Mouse (Mus musculus): ENCODE measurements around the gene Gdap2. TPM values are rescaled to one million over a fixed set of nuclear protein-coding genes. Genes with fewer than 3 reads are reported as not detected.

Gdap2 gene
- total and polyA plus RNA-seq, 2 experiments, result 21.9 to 24.2 TPM

DNA sequence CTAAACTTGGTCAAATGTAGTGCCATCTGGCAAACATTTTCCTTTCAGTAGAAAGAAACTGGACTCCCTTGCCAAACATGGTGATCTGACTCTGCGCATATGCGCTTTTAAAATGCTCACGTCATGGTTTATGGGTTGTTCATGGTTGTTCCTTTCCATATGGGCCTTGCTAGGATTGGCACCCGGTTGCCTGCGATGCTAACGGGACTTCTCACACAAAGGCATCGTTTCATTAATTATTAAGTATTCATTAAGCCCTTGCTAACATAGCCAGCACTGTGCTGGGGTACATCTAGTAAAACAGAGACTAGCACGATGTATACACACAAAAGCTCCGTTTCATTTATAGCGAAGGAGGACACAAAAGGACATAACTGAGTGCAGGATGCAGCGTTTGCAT is 27.7 kb downstream of the Gdap2 start:
- Histone ChIP-seq H3K4me1 (ENCODE audit: control insufficient read depth, insufficient read depth, low read length) (no peaks in the 10 kb centered on the region), H3K36me3 (ENCODE audit: control insufficient read depth, insufficient read depth, low read length) (peaks cover 67% of the 10 kb centered on the region), H3K4me3 (ENCODE audit: insufficient read depth, low read depth, low read length) (no peak overlapping the region), H3K79me2 (ENCODE audit: control insufficient read depth, insufficient read depth, low read length) (no peaks in the 10 kb centered on the region), H3K9ac (ENCODE audit: low read depth, low read length) (no peak overlapping the region), H3K27ac (replicated peaks; ENCODE audit: insufficient read depth, low read depth, low read length) (no peak overlapping the region), H3K27me3 (ENCODE audit: control insufficient read depth, insufficient read depth, low read length) (no peaks in the 10 kb centered on the region)
- no peak for DNase-seq (ENCODE audit: extremely low read depth, low read depth, low spot score)
- no peak for TF ChIP-seq CTCF (IDR thresholded peaks at IDR 0.05; ENCODE audit: low read depth, low read length)
- no peak for TF ChIP-seq POLR2A (IDR thresholded peaks at IDR 0.05; ENCODE audit: extremely low read depth, insufficient read depth, low read length)
- WGBS, result 89% methylated on average over 11 of the region's 11 CpGs

DNA sequence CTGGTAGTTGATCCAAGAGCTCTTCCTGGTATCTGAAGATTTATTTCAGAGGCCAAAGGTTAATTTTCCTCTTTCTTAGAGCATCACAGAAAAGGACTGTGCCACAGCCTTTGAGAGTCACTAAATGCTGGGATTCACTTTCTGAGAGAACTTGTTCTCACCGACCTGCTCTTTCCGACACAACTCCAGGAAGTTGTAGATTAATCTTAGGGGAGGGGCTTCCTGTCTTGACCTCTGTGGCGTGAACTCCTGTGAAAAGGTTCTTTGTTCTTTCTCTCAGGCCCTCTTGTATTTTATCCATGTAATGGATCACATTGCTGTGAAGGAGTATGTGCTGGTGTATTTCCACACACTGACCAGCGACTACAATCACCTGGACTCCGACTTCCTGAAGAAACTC is 32.0 kb downstream of the Gdap2 start:
- H3K79me2 ChIP-seq (ENCODE audit: control insufficient read depth, insufficient read depth, low read length), result no peaks in the 10 kb centered on the region

DNA sequence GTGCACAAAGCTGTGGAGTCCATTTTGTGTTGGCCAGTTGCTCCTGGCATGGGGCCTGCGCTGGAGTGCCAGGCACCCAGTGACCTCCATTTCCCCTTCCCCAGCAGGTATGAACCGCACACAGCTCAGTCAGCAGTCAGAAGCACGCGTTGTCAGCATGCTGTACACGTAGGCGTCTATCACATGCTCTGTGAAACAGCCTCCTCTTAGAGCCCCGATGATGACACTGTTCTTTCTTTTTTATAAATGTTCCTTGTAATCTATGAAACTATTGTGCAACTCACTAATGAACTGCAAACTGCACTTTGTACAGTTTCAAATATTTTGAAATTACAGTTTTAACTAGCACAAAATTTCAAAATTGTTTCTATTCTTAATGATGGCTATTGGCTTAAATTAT is 39.4 kb downstream of the Gdap2 start:
- Histone ChIP-seq H3K79me2 (ENCODE audit: control insufficient read depth, insufficient read depth, low read length) (no peaks in the 10 kb centered on the region), H3K9ac (ENCODE audit: low read depth, low read length) (no peak overlapping the region), H3K27me3 (ENCODE audit: control insufficient read depth, insufficient read depth, low read length) (no peaks in the 10 kb centered on the region), H3K4me3 (ENCODE audit: insufficient read depth, low read depth, low read length) (no peak overlapping the region), H3K27ac (replicated peaks; ENCODE audit: insufficient read depth, low read depth, low read length) (no peak overlapping the region; the same call in 1 of the 2 replicates), H3K36me3 (ENCODE audit: control insufficient read depth, insufficient read depth, low read length) (peaks cover 66% of the 10 kb centered on the region), H3K4me1 (ENCODE audit: control insufficient read depth, insufficient read depth, low read length) (peaks cover 10% of the 10 kb centered on the region)
- no peak for TF ChIP-seq CTCF (IDR thresholded peaks at IDR 0.05; ENCODE audit: low read depth, low read length)
- TF ChIP-seq POLR2A (IDR thresholded peaks at IDR 0.05; ENCODE audit: extremely low read depth, insufficient read depth, low read length), result no peak
- WGBS, result 25% methylated on average over 7 of the region's 7 CpGs
- DNase-seq (ENCODE audit: extremely low read depth, low read depth, low spot score), result peak; percentile 99

More for the DNA sequence above, 32.0 kb downstream of the Gdap2 start:
- TF ChIP-seq POLR2A (IDR thresholded peaks at IDR 0.05; ENCODE audit: extremely low read depth, insufficient read depth, low read length), result no peak
- TF ChIP-seq CTCF (IDR thresholded peaks at IDR 0.05; ENCODE audit: low read depth, low read length), result no peak
- H3K4me3 ChIP-seq (ENCODE audit: insufficient read depth, low read depth, low read length), result no peak overlapping the region
- DNase-seq (ENCODE audit: extremely low read depth, low read depth, low spot score), result no peak
- no peak overlapping the region for H3K9ac ChIP-seq (ENCODE audit: low read depth, low read length)
- H3K4me1 ChIP-seq (ENCODE audit: control insufficient read depth, insufficient read depth, low read length), result no peaks in the 10 kb centered on the region
- 73% methylated on average over 5 of the region's 5 CpGs for WGBS
- no peak overlapping the region for H3K27ac ChIP-seq (replicated peaks; ENCODE audit: insufficient read depth, low read depth, low read length)
- peaks cover 75% of the 10 kb centered on the region for H3K36me3 ChIP-seq (ENCODE audit: control insufficient read depth, insufficient read depth, low read length)
- H3K27me3 ChIP-seq (ENCODE audit: control insufficient read depth, insufficient read depth, low read length), result no peaks in the 10 kb centered on the region

DNA sequence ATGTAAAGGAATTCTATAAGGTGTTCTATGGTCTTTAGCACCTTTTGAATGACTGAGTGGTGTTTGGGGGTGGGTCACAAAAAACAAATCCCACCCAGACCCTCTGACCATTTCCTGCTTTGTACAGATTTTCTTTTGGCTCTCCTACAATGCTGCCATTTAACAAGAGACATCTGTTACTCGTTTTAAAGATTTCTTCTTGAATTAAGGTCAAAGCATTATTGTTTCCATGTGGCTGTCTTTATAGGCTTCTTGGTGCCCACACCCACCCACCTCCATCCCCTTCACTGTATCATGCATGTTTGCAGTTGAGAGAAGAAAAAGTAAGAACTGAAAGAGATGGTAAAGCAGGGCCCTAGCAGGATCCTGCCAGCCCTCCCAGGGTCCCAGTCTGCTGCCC is 44.8 kb downstream of the Gdap2 start:
- WGBS, result 63% methylated on average over 1 of the region's 1 CpGs
- Histone ChIP-seq H3K4me3 (ENCODE audit: insufficient read depth, low read depth, low read length) (no peak overlapping the region), H3K9ac (ENCODE audit: low read depth, low read length) (no peak overlapping the region), H3K4me1 (ENCODE audit: control insufficient read depth, insufficient read depth, low read length) (peaks cover 3% of the 10 kb centered on the region), H3K27ac (replicated peaks; ENCODE audit: insufficient read depth, low read depth, low read length) (no peak overlapping the region), H3K27me3 (ENCODE audit: control insufficient read depth, insufficient read depth, low read length) (no peaks in the 10 kb centered on the region), H3K36me3 (ENCODE audit: control insufficient read depth, insufficient read depth, low read length) (peaks cover 52% of the 10 kb centered on the region), H3K79me2 (ENCODE audit: control insufficient read depth, insufficient read depth, low read length) (no peaks in the 10 kb centered on the region)
- TF ChIP-seq CTCF (IDR thresholded peaks at IDR 0.05; ENCODE audit: low read depth, low read length), result no peak
- TF ChIP-seq POLR2A (IDR thresholded peaks at IDR 0.05; ENCODE audit: extremely low read depth, insufficient read depth, low read length), result no peak
- DNase-seq (ENCODE audit: extremely low read depth, low read depth, low spot score), result no peak

DNA sequence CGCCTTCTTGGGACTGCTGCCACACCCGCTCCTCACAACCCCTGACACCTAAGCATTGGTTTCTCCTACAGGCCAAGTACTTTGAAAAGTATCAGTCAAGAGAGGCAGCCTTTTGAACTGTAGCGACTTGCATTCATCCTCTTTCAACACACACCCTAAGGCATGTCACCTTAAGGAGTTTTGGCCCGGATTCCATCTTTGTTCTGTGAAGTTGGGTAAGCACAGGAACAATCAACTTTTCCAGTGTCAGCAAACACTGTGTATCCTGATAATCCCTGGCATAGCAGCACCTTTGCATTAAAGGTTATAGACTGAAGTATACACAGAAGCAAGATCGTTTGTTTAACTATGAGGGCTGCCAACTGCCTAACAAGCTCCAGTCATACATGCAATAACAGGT is 53.3 kb downstream of the Gdap2 start:
- H3K79me2 ChIP-seq (ENCODE audit: control insufficient read depth, insufficient read depth, low read length), result no peaks in the 10 kb centered on the region
- 87% methylated on average over 5 of the region's 5 CpGs for WGBS
- H3K4me1 ChIP-seq (ENCODE audit: control insufficient read depth, insufficient read depth, low read length), result no peaks in the 10 kb centered on the region
- H3K36me3 ChIP-seq (ENCODE audit: control insufficient read depth, insufficient read depth, low read length), result no peaks in the 10 kb centered on the region
- H3K27me3 ChIP-seq (ENCODE audit: control insufficient read depth, insufficient read depth, low read length), result no peaks in the 10 kb centered on the region
- TF ChIP-seq POLR2A (IDR thresholded peaks at IDR 0.05; ENCODE audit: extremely low read depth, insufficient read depth, low read length) (no peak), CTCF (IDR thresholded peaks at IDR 0.05; ENCODE audit: low read depth, low read length) (no peak)
- H3K4me3 ChIP-seq (ENCODE audit: insufficient read depth, low read depth, low read length), result no peak overlapping the region
- no peak overlapping the region for H3K27ac ChIP-seq (replicated peaks; ENCODE audit: insufficient read depth, low read depth, low read length)
- no peak overlapping the region for H3K9ac ChIP-seq (ENCODE audit: low read depth, low read length)
- DNase-seq (ENCODE audit: extremely low read depth, low read depth, low spot score), result no peak

DNA sequence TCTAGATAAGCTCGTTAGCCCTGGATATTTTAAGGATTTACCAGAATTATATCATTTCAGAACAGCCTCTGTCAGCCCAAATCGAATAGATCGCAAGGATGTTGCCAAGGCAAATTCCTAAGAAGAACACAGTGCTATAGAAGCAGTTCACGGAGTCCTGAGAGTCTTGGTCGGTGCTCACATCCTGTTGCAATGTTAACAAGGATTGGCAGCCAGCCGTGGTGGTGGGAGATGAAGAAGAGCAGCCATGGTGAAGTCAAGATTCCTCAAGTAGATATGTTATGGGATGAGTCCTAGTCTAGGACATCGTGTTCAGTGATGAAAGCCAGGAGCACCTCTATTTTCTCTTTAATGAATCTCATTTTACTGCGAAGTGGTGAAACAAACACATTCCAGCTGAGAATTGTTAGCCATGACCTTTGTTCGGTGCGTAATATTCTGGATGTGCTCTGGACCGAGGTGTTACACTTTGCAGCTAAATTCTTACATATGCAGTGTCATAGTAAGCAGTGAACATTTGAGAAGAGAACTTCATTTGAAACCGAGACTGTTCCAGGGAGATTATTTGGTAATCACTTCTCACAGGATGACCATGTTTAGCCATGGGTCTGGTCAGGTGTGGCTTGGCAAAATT is 63.3 kb downstream of the Gdap2 start:
- Histone ChIP-seq H3K4me3 (ENCODE audit: insufficient read depth, low read depth, low read length) (no peak overlapping the region), H3K4me1 (ENCODE audit: control insufficient read depth, insufficient read depth, low read length) (no peaks in the 10 kb centered on the region), H3K9ac (ENCODE audit: low read depth, low read length) (no peak overlapping the region), H3K36me3 (ENCODE audit: control insufficient read depth, insufficient read depth, low read length) (no peaks in the 10 kb centered on the region), H3K27me3 (ENCODE audit: control insufficient read depth, insufficient read depth, low read length) (0 out of 2 replicates have a peak, but pooled peaks cover 3% of the 10 kb centered on the region), H3K27ac (replicated peaks; ENCODE audit: insufficient read depth, low read depth, low read length) (no peak overlapping the region), H3K79me2 (ENCODE audit: control insufficient read depth, insufficient read depth, low read length) (no peaks in the 10 kb centered on the region)
- no peak for DNase-seq (ENCODE audit: extremely low read depth, low read depth, low spot score)
- TF ChIP-seq CTCF (IDR thresholded peaks at IDR 0.05; ENCODE audit: low read depth, low read length) (no peak), POLR2A (IDR thresholded peaks at IDR 0.05; ENCODE audit: extremely low read depth, insufficient read depth, low read length) (no peak)
- WGBS, result 79% methylated on average over 12 of the region's 12 CpGs

Data from liver, adult 2 months (tissue).